Mouse (Mus musculus) liver, adult 2 months (tissue): ENCODE measurements at regions not wholly inside any gene's neighbourhood (a gene's known extent, or its start where the extent isn't known, plus 50 kb on each side); places are given as distances from the start of the nearest gene placed in this dataset.

Source experiments
- CTCF ChIP-seq: fragments of 200-500 bp; IDR thresholded peaks from 2 replicates; pipeline ENCODE4 v1.5.1; 2011; ENCODE audit warnings: low read depth, low read length, control low read depth
- POLR2A ChIP-seq: fragments of 200-500 bp; IDR thresholded peaks from 2 replicates; pipeline ENCODE4 v1.6.1; 2011; ENCODE audit warnings: low read length, control low read depth; ENCODE audit not compliant: insufficient read depth; ENCODE audit errors: extremely low read depth

GRCm38 (mm10) chr1:181284301-181285197 lies 67.9 kb upstream of the Cnih3 start:
- no peak for TF ChIP-seq POLR2A
- TF ChIP-seq CTCF = no peak
